19 mouse cellular contexts compared by ENCODE assay signal in genomic region chr2:116347827-116348529, GRCm38 (mm10).
A peak's percentile ranks its signal among the peaks of the same experiment; 100 is the strongest.
DNase-seq lines count a peak whose midpoint lies in the region; ATAC-seq and TF ChIP-seq lines count a peak whose summit lies in the region.
"Had no signal": no experiment of that assay in that cellular context is flagged by ENCODE, and none has a peak within 500 bp of the region (broad histone marks: within the 10 kb centered on the region; RNA-seq: fewer than 3 reads in every experiment).

No protein-coding gene starts in this region.

- H3K27me3 ChIP-seq in hindbrain, postnatal 0 days (ENCODE audit: insufficient read depth, low read length) = no peaks in the 10 kb centered on the region
- H3K27me3 ChIP-seq in hindbrain, embryonic 13.5 days = no peaks in the 10 kb centered on the region
- H3K27me3 ChIP-seq in midbrain, postnatal 0 days (ENCODE audit: insufficient read depth, low read length) = no peaks in the 10 kb centered on the region
- no peaks in the 10 kb centered on the region for H3K27me3 ChIP-seq in midbrain, embryonic 14.5 days (ENCODE audit: control insufficient read depth, insufficient read depth, low read length)
- H3K27me3 ChIP-seq: embryonic facial prominence, embryonic 13.5 days; embryonic facial prominence, embryonic 15.5 days; forebrain, embryonic 12.5 days had no signal

- no peak for TF ChIP-seq CTCF in hindbrain, postnatal 0 days (IDR thresholded peaks at IDR 0.05; ENCODE audit: low read depth)
- TF ChIP-seq CTCF in midbrain, postnatal 0 days (IDR thresholded peaks at IDR 0.05) = no peak
- no peak for TF ChIP-seq CTCF in brain, embryonic 14.5 days (IDR thresholded peaks at IDR 0.05; ENCODE audit: borderline replicate concordance, extremely low read depth, insufficient read depth, insufficient read length)

- DNase-seq in hindbrain, postnatal 0 days (ENCODE audit: low spot score) = peak; percentile 6
- DNase-seq in midbrain, postnatal 0 days (ENCODE audit: low spot score) = peak; percentile 10
- no peak for DNase-seq in midbrain, embryonic 14.5 days
- DNase-seq in Muller cell, postnatal 12 days (ENCODE audit: inconsistent ontology term) = peak; percentile 56
- DNase-seq in brain, embryonic 14.5 days (ENCODE audit: low read depth) = peak; percentile 29
- no peak for DNase-seq in thymus, postnatal 36 days
- DNase-seq in cerebellum, postnatal 4 days (ENCODE audit: low spot score in 2 of 2) = no peak
- DNase-seq: adrenal gland, adult 8-10 months; cerebellum, adult 11-12 months; cerebellum, adult 2 months; cerebellum, adult 9-10 months; cerebellum, postnatal 25 days; embryo, embryonic 11 days had no signal

- H3K4me2 ChIP-seq in hindbrain, postnatal 0 days (ENCODE audit: low read depth, low read length) = no peak overlapping the region
- no peak overlapping the region for H3K4me2 ChIP-seq in hindbrain, embryonic 13.5 days
- H3K4me2 ChIP-seq in midbrain, postnatal 0 days (ENCODE audit: low read depth, low read length, poor library complexity, severe bottlenecking) = no peak overlapping the region
- no peak overlapping the region for H3K4me2 ChIP-seq in midbrain, embryonic 14.5 days (ENCODE audit: low read length)
- H3K4me2 ChIP-seq: embryonic facial prominence, embryonic 13.5 days; embryonic facial prominence, embryonic 15.5 days; forebrain, embryonic 12.5 days had no signal

- no peak overlapping the region for H3K27ac ChIP-seq in hindbrain, postnatal 0 days
- H3K27ac ChIP-seq in hindbrain, embryonic 13.5 days = no peak overlapping the region
- H3K27ac ChIP-seq in midbrain, postnatal 0 days (ENCODE audit: low read depth, low read length) = no peak overlapping the region
- H3K27ac ChIP-seq in midbrain, embryonic 14.5 days (replicated peaks; ENCODE audit: low read depth, low read length) = no peak overlapping the region
- H3K27ac ChIP-seq: embryonic facial prominence, embryonic 13.5 days; embryonic facial prominence, embryonic 15.5 days; forebrain, embryonic 10.5 days; forebrain, embryonic 12.5 days had no signal

- 79% methylated on average over 3 of the region's 3 CpGs for WGBS in hindbrain, postnatal 0 days
- 84% methylated on average over 3 of the region's 3 CpGs for WGBS in hindbrain, embryonic 13.5 days
- whole genome bisulfite sequencing in midbrain, postnatal 0 days = 88% methylated on average over 3 of the region's 3 CpGs
- 91% methylated on average over 3 of the region's 3 CpGs for WGBS in midbrain, embryonic 14.5 days

- H3K9ac ChIP-seq in hindbrain, postnatal 0 days (replicated peaks; ENCODE audit: low read length) = no peak overlapping the region
- no peak overlapping the region for H3K9ac ChIP-seq in hindbrain, embryonic 13.5 days
- H3K9ac ChIP-seq in midbrain, postnatal 0 days (replicated peaks; ENCODE audit: low read length, poor library complexity, severe bottlenecking) = no peak overlapping the region
- H3K9ac ChIP-seq in midbrain, embryonic 14.5 days (replicated peaks; ENCODE audit: low read length) = no peak overlapping the region
- H3K9ac ChIP-seq: embryonic facial prominence, embryonic 13.5 days; embryonic facial prominence, embryonic 15.5 days; forebrain, embryonic 12.5 days had no signal

- H3K4me1 ChIP-seq in hindbrain, postnatal 0 days (ENCODE audit: insufficient read depth, low read length) = no peaks in the 10 kb centered on the region
- no peaks in the 10 kb centered on the region for H3K4me1 ChIP-seq in hindbrain, embryonic 13.5 days (replicated peaks)
- H3K4me1 ChIP-seq in midbrain, postnatal 0 days (ENCODE audit: insufficient read depth, low read length) = no peaks in the 10 kb centered on the region
- H3K4me1 ChIP-seq in midbrain, embryonic 14.5 days (ENCODE audit: control insufficient read depth, insufficient read depth, low read length) = no peaks in the 10 kb centered on the region
- H3K4me1 ChIP-seq: embryonic facial prominence, embryonic 13.5 days; embryonic facial prominence, embryonic 15.5 days had no signal

- H3K9me3 ChIP-seq in hindbrain, postnatal 0 days (ENCODE audit: low read length) = no peaks in the 10 kb centered on the region
- H3K9me3 ChIP-seq in hindbrain, embryonic 13.5 days = no peaks in the 10 kb centered on the region
- H3K9me3 ChIP-seq in midbrain, postnatal 0 days (ENCODE audit: low read length) = no peaks in the 10 kb centered on the region
- H3K9me3 ChIP-seq in midbrain, embryonic 14.5 days (ENCODE audit: control insufficient read depth, low read length) = no peaks in the 10 kb centered on the region
- H3K9me3 ChIP-seq: embryonic facial prominence, embryonic 13.5 days; embryonic facial prominence, embryonic 15.5 days; forebrain, embryonic 10.5 days; forebrain, embryonic 12.5 days had no signal

- no peak for ATAC-seq in hindbrain, postnatal 0 days
- no peak for ATAC-seq in hindbrain, embryonic 13.5 days (ENCODE audit: low FRiP score)
- no peak for ATAC-seq in midbrain, postnatal 0 days (ENCODE audit: low FRiP score)
- ATAC-seq in midbrain, embryonic 14.5 days (ENCODE audit: low FRiP score, low TSS enrichment) = no peak

- no peak overlapping the region for H3K4me3 ChIP-seq in hindbrain, postnatal 0 days (ENCODE audit: low read length)
- no peak overlapping the region for H3K4me3 ChIP-seq in hindbrain, embryonic 13.5 days
- H3K4me3 ChIP-seq in midbrain, postnatal 0 days (ENCODE audit: low read depth, low read length) = no peak overlapping the region
- H3K4me3 ChIP-seq in midbrain, embryonic 14.5 days (replicated peaks; ENCODE audit: low read depth, low read length) = no peak overlapping the region
- H3K4me3 ChIP-seq: embryonic facial prominence, embryonic 13.5 days; embryonic facial prominence, embryonic 15.5 days; erythroblast, embryonic 14.5 days; forebrain, embryonic 10.5 days; forebrain, embryonic 12.5 days had no signal

- TF ChIP-seq POLR2A in brain, embryonic 14.5 days (IDR thresholded peaks at IDR 0.05; ENCODE audit: borderline replicate concordance, extremely low read depth, insufficient read depth, insufficient read length, poor library complexity, severe bottlenecking) = no peak

- no peaks in the 10 kb centered on the region for H3K36me3 ChIP-seq in hindbrain, postnatal 0 days (ENCODE audit: insufficient read depth, low read length)
- H3K36me3 ChIP-seq in hindbrain, embryonic 13.5 days = no peaks in the 10 kb centered on the region
- H3K36me3 ChIP-seq in midbrain, postnatal 0 days (ENCODE audit: insufficient read depth, low read length) = no peaks in the 10 kb centered on the region
- H3K36me3 ChIP-seq in midbrain, embryonic 14.5 days (ENCODE audit: control insufficient read depth, insufficient read depth, low read length) = no peaks in the 10 kb centered on the region
- H3K36me3 ChIP-seq: embryonic facial prominence, embryonic 13.5 days; embryonic facial prominence, embryonic 15.5 days; forebrain, embryonic 10.5 days; forebrain, embryonic 12.5 days had no signal

Comparison
In these comparisons a context has a peak if more than half of its experiments do, and no peak if none do; other contexts are left out.
1. DNase-seq: peak in hindbrain, postnatal 0 days (single experiment), midbrain, postnatal 0 days (single experiment), Muller cell, postnatal 12 days (single experiment) and brain, embryonic 14.5 days (single experiment); none in midbrain, embryonic 14.5 days (single experiment), thymus, postnatal 36 days (0 of 2) and cerebellum, postnatal 4 days (0 of 2).